Mouse (Mus musculus) liver, embryonic 11.5 days (tissue): ENCODE measurements around the gene Gm28051. TPM values are rescaled to one million over a fixed set of nuclear protein-coding genes. Genes with fewer than 3 reads are reported as not detected.

ENCODE experiments used
- ATAC-seq: fragments of 200-750 bp; cut with Nextera tagmentation; replicated peaks from 2 replicates; pipeline ENCODE4 v1.8.0; 2017; ENCODE audit warnings: moderate number of reproducible peaks, mild to moderate bottlenecking, moderate TSS enrichment, moderate library complexity; ENCODE audit not compliant: low FRiP score
- DNase-seq: peaks from one replicate; pipeline ENCODE4 v3.0.0-alpha.2; 2017; ENCODE audit warnings: low spot score
- H3K27ac ChIP-seq: fragments of 300-500 bp; sonication (generic); 2 replicates; pipeline ENCODE4 v1.5.1; 2014; ENCODE audit warnings: mild to moderate bottlenecking, low read depth, low read length, control low read depth
- H3K27me3 ChIP-seq: fragments of 300-500 bp; sonication (generic); replicated peaks from 2 replicates; pipeline ENCODE4 v1.6.1; 2014; ENCODE audit warnings: low read length, mixed read lengths; ENCODE audit not compliant: control insufficient read depth, insufficient read depth
- H3K36me3 ChIP-seq: fragments of 300-500 bp; sonication (generic); 2 replicates; pipeline ENCODE4 v1.6.1; 2014; ENCODE audit warnings: mild to moderate bottlenecking, low read length, moderate library complexity, mixed read lengths; ENCODE audit not compliant: control insufficient read depth, insufficient read depth
- H3K4me1 ChIP-seq: fragments of 300-500 bp; sonication (generic); replicated peaks from 2 replicates; pipeline ENCODE4 v1.6.1; 2014; ENCODE audit warnings: low read length, mixed read lengths; ENCODE audit not compliant: control insufficient read depth, insufficient read depth
- H3K4me2 ChIP-seq: fragments of 300-500 bp; sonication (generic); 2 replicates; pipeline ENCODE4 v1.6.1; 2014; ENCODE audit warnings: mild to moderate bottlenecking, control low read depth, moderate library complexity
- H3K4me3 ChIP-seq: fragments of 300-500 bp; sonication (generic); 2 replicates; pipeline ENCODE4 v1.5.1; 2014; ENCODE audit warnings: low read depth, low read length, control low read depth
- H3K9ac ChIP-seq: fragments of 300-500 bp; sonication (generic); 2 replicates; pipeline ENCODE4 v1.6.1; 2014; ENCODE audit warnings: low read depth, low read length, control low read depth
- H3K9me3 ChIP-seq: fragments of 300-500 bp; sonication (generic); 2 replicates; pipeline ENCODE4 v1.6.1; 2016; ENCODE audit warnings: low read length, inconsistent platforms, mixed read lengths; ENCODE audit not compliant: control insufficient read depth
- WGBS: fragments of 180-500 bp; shearing (Covaris S2); extraction: QIAGEN DNeasy Blood & Tissue Kit; methylation state at CpG from one replicate; pipeline ENCODE4 v1.1.7; 2014; 5-methylcytosine and 5-hydroxymethylcytosine counted together
- polyA plus RNA-seq: library from polyadenylated mRNA; unstranded; fragments of >200 nt; fragmentation: Nextera tagmentation; extraction: Ambion mirVana; gene quantifications from 2 replicates; pipeline ENCODE4 v1.2.1, GENCODE M21; 2014

Gm28051 gene
- polyA plus RNA-seq, 1 experiment from 2014 or later = not detected

- H3K27ac ChIP-seq = no peak overlapping the region
- H3K4me2 ChIP-seq = no peak overlapping the region
- no peak overlapping the region for H3K4me3 ChIP-seq
- no peaks in the 10 kb centered on the region for H3K9me3 ChIP-seq
- WGBS = 34% methylated on average over 13 of the region's 13 CpGs
- no peak for DNase-seq
- no peaks in the 10 kb centered on the region for H3K4me1 ChIP-seq
- H3K9ac ChIP-seq = no peak overlapping the region
- no peaks in the 10 kb centered on the region for H3K27me3 ChIP-seq
- H3K36me3 ChIP-seq = no peaks in the 10 kb centered on the region
- ATAC-seq = peak; percentile 69; the same call in 1 of the 2 replicates
These were observed 37.8 kb downstream of the Gm28051 start for GRCm38 (mm10) chr12:102719552-102720315.

GRCm38 (mm10) chr12:102714654-102715395 is 42.7 kb downstream of the Gm28051 start:
- H3K4me3 ChIP-seq = no peak overlapping the region
- H3K27me3 ChIP-seq = no peaks in the 10 kb centered on the region
- DNase-seq = no peak
- no peaks in the 10 kb centered on the region for H3K9me3 ChIP-seq
- no peaks in the 10 kb centered on the region for H3K36me3 ChIP-seq
- H3K4me1 ChIP-seq = no peaks in the 10 kb centered on the region
- H3K27ac ChIP-seq = no peak overlapping the region
- no peak for ATAC-seq
- H3K4me2 ChIP-seq = no peak overlapping the region
- no peak overlapping the region for H3K9ac ChIP-seq
- WGBS = 80% methylated on average over 10 of the region's 10 CpGs

GRCm38 (mm10) chr12:102714116-102714515 is 43.4 kb downstream of the Gm28051 start:
- Histone ChIP-seq H3K9ac (no peak overlapping the region), H3K4me2 (no peak overlapping the region), H3K27ac (no peak overlapping the region), H3K9me3 (no peaks in the 10 kb centered on the region), H3K4me1 (no peaks in the 10 kb centered on the region), H3K4me3 (no peak overlapping the region), H3K36me3 (no peaks in the 10 kb centered on the region), H3K27me3 (no peaks in the 10 kb centered on the region)
- WGBS = 76% methylated on average over 2 of the region's 2 CpGs
- DNase-seq = no peak
- ATAC-seq = no peak

- Histone ChIP-seq H3K4me1 (no peaks in the 10 kb centered on the region), H3K27me3 (no peaks in the 10 kb centered on the region), H3K9ac (no peak overlapping the region), H3K27ac (0 out of 2 replicates have a peak overlapping the region, but pooled peaks have one; percentile 7), H3K36me3 (no peaks in the 10 kb centered on the region), H3K9me3 (no peaks in the 10 kb centered on the region), H3K4me3 (no peak overlapping the region), H3K4me2 (no peak overlapping the region)
- ATAC-seq (no peak), DNase-seq (no peak)
- 61% methylated on average over 20 of the region's 20 CpGs for WGBS
These were observed 44.3 kb downstream of the Gm28051 start for GRCm38 (mm10) chr12:102713153-102713865.

- Histone ChIP-seq H3K4me3 (no peak overlapping the region), H3K27me3 (no peaks in the 10 kb centered on the region), H3K9ac (no peak overlapping the region), H3K4me1 (no peaks in the 10 kb centered on the region), H3K36me3 (no peaks in the 10 kb centered on the region), H3K4me2 (no peak overlapping the region), H3K9me3 (no peaks in the 10 kb centered on the region), H3K27ac (no peak overlapping the region)
- DNase-seq (no peak), ATAC-seq (no peak)
- WGBS = 65% methylated on average over 4 of the region's 4 CpGs
These were observed 46.7 kb downstream of the Gm28051 start for GRCm38 (mm10) chr12:102710851-102711375.

- no peaks in the 10 kb centered on the region for H3K36me3 ChIP-seq
- no peaks in the 10 kb centered on the region for H3K27me3 ChIP-seq
- no peak overlapping the region for H3K27ac ChIP-seq
- ATAC-seq = no peak
- no peak overlapping the region for H3K4me2 ChIP-seq
- WGBS = 86% methylated on average over 5 of the region's 5 CpGs
- no peak for DNase-seq
- H3K9ac ChIP-seq = no peak overlapping the region
- H3K4me1 ChIP-seq = peaks cover 6% of the 10 kb centered on the region
- H3K9me3 ChIP-seq = no peaks in the 10 kb centered on the region
- no peak overlapping the region for H3K4me3 ChIP-seq
These were observed 47.7 kb downstream of the Gm28051 start for GRCm38 (mm10) chr12:102709896-102710295.

GRCm38 (mm10) chr12:102708220-102708619 is 49.3 kb downstream of the Gm28051 start:
- Histone ChIP-seq H3K4me1 (peaks cover 14% of the 10 kb centered on the region), H3K9me3 (no peaks in the 10 kb centered on the region), H3K9ac (no peak overlapping the region), H3K36me3 (no peaks in the 10 kb centered on the region), H3K4me3 (no peak overlapping the region), H3K27ac (no peak overlapping the region), H3K4me2 (no peak overlapping the region), H3K27me3 (no peaks in the 10 kb centered on the region)
- WGBS = 75% methylated on average over 11 of the region's 11 CpGs
- ATAC-seq (no peak), DNase-seq (no peak)

- no peaks in the 10 kb centered on the region for H3K27me3 ChIP-seq
- H3K4me3 ChIP-seq = no peak overlapping the region
- WGBS = 85% methylated on average over 10 of the region's 10 CpGs
- H3K4me1 ChIP-seq = peaks cover 20% of the 10 kb centered on the region
- no peak overlapping the region for H3K27ac ChIP-seq
- no peak overlapping the region for H3K9ac ChIP-seq
- ATAC-seq (no peak), DNase-seq (no peak)
- no peak overlapping the region for H3K4me2 ChIP-seq
- H3K9me3 ChIP-seq = no peaks in the 10 kb centered on the region
- no peaks in the 10 kb centered on the region for H3K36me3 ChIP-seq
These were observed 50.6 kb downstream of the Gm28051 start for GRCm38 (mm10) chr12:102706833-102707463.
